14 mouse cellular contexts compared by ENCODE assay signal in genomic region chr2:117304941-117305340, GRCm38 (mm10).
"Had no signal": no experiment of that assay in that cellular context is flagged by ENCODE, and none has a peak within 500 bp of the region (broad histone marks: within the 10 kb centered on the region; RNA-seq: fewer than 3 reads in every experiment).

No protein-coding gene starts in this region.

- DNase-seq: gastrocnemius, adult 2 months; gastrocnemius, postnatal 10 days; gastrocnemius, postnatal 25 days; heart, adult 18-20 months; heart, postnatal 10 days; heart, postnatal 4 days; kidney, adult 18-20 months; kidney, adult 8-10 months; kidney, postnatal 10 days; kidney, postnatal 25 days; kidney, postnatal 4 days; liver; liver, embryonic 13.5 days; liver, postnatal 0 days had no signal
